Mouse (Mus musculus): ENCODE results near the gene Btbd11.

Btbd11 gene

GRCm38 (mm10) chr10:85386605-85387218 is at the start of gene Btbd11:
Gene Btbd11, plus strand, starts transcription at chr10:85386814.
- DNase-seq (ENCODE audit: low spot score) = peak; percentile 55

GRCm38 (mm10) chr10:85338733-85339132 is 47.9 kb upstream of the Btbd11 start:
- DNase-seq (ENCODE audit: low spot score) = no peak

GRCm38 (mm10) chr10:85341867-85342266 is 44.7 kb upstream of the Btbd11 start:
- no peak for DNase-seq (ENCODE audit: low spot score)

GRCm38 (mm10) chr10:85347171-85347570 is 39.4 kb upstream of the Btbd11 start:
- DNase-seq (ENCODE audit: low spot score) = no peak

GRCm38 (mm10) chr10:85352505-85352904 is 34.1 kb upstream of the Btbd11 start:
- no peak for DNase-seq (ENCODE audit: low spot score)

GRCm38 (mm10) chr10:85354270-85354669 is 32.3 kb upstream of the Btbd11 start:
- DNase-seq (ENCODE audit: low spot score) = no peak

- DNase-seq (ENCODE audit: low spot score) = no peak
These were observed 27.0 kb upstream of the Btbd11 start for GRCm38 (mm10) chr10:85359501-85360066.

GRCm38 (mm10) chr10:85362766-85363442 is 23.7 kb upstream of the Btbd11 start:
- DNase-seq (ENCODE audit: low spot score) = no peak

GRCm38 (mm10) chr10:85366876-85367275 is 19.7 kb upstream of the Btbd11 start:
- no peak for DNase-seq (ENCODE audit: low spot score)

- DNase-seq (ENCODE audit: low spot score) = no peak
These were observed 15.3 kb upstream of the Btbd11 start for GRCm38 (mm10) chr10:85371309-85371708.

GRCm38 (mm10) chr10:85372108-85372507 is 14.5 kb upstream of the Btbd11 start:
- no peak for DNase-seq (ENCODE audit: low spot score)

- no peak for DNase-seq (ENCODE audit: low spot score)
These were observed 7.6 kb upstream of the Btbd11 start for GRCm38 (mm10) chr10:85378972-85379371.

- DNase-seq (ENCODE audit: low spot score) = no peak
These were observed 3.6 kb upstream of the Btbd11 start for GRCm38 (mm10) chr10:85382981-85383380.

- no peak for DNase-seq (ENCODE audit: low spot score)
These were observed 831 bp downstream of the Btbd11 start for GRCm38 (mm10) chr10:85387219-85388070.

GRCm38 (mm10) chr10:85388071-85388750 is 1.6 kb downstream of the Btbd11 start:
- no peak for DNase-seq (ENCODE audit: low spot score)

GRCm38 (mm10) chr10:85388751-85389115 is 2.1 kb downstream of the Btbd11 start:
- no peak for DNase-seq (ENCODE audit: low spot score)

- no peak for DNase-seq (ENCODE audit: low spot score)
These were observed 2.9 kb downstream of the Btbd11 start for GRCm38 (mm10) chr10:85389286-85390139.

GRCm38 (mm10) chr10:85393016-85393415 is 6.4 kb downstream of the Btbd11 start:
- DNase-seq (ENCODE audit: low spot score) = no peak

GRCm38 (mm10) chr10:85394558-85394957 is 7.9 kb downstream of the Btbd11 start:
- no peak for DNase-seq (ENCODE audit: low spot score)

- no peak for DNase-seq (ENCODE audit: low spot score)
These were observed 24.5 kb downstream of the Btbd11 start for GRCm38 (mm10) chr10:85411120-85411519.
